Comparison of ENCODE assay signal across 22 mouse cellular contexts in genomic region chr2:73091302-73091701, GRCm38 (mm10).
DNase-seq lines count a peak whose midpoint lies in the region; ATAC-seq and TF ChIP-seq lines count a peak whose summit lies in the region.
"Had no signal": no experiment of that assay in that cellular context is flagged by ENCODE, and none has a peak within 500 bp of the region (broad histone marks: within the 10 kb centered on the region; RNA-seq: fewer than 3 reads in every experiment).

No protein-coding gene starts in this region.

- no peak for TF ChIP-seq CTCF in forebrain, postnatal 0 days (IDR thresholded peaks at IDR 0.05; ENCODE audit: low read depth)

- no peaks in the 10 kb centered on the region for H3K9me3 ChIP-seq in embryonic facial prominence, embryonic 13.5 days
- H3K9me3 ChIP-seq in embryonic facial prominence, embryonic 10.5 days, result no peaks in the 10 kb centered on the region
- H3K9me3 ChIP-seq in liver, embryonic 13.5 days (replicated peaks), result no peaks in the 10 kb centered on the region
- no peaks in the 10 kb centered on the region for H3K9me3 ChIP-seq in limb, embryonic 15.5 days
- H3K9me3 ChIP-seq in forebrain, postnatal 0 days (ENCODE audit: low read length), result no peaks in the 10 kb centered on the region
- H3K9me3 ChIP-seq: embryonic facial prominence, embryonic 12.5 days; G1E; hindbrain, embryonic 13.5 days had no signal

- ATAC-seq in embryonic facial prominence, embryonic 13.5 days (ENCODE audit: insufficient number of reproducible peaks, insufficient read depth, low FRiP score, low TSS enrichment, low read depth), result no peak
- ATAC-seq in liver, embryonic 13.5 days (ENCODE audit: low read depth), result no peak
- ATAC-seq in limb, embryonic 15.5 days (ENCODE audit: insufficient number of reproducible peaks, low FRiP score, low TSS enrichment, low read depth), result no peak
- ATAC-seq in forebrain, postnatal 0 days, result no peak
- ATAC-seq: CD4-positive, CD25-positive, alpha-beta regulatory T cell, adult 4 months; forebrain, embryonic 16.5 days; hindbrain, postnatal 0 days had no signal

- H3K4me2 ChIP-seq in embryonic facial prominence, embryonic 13.5 days, result no peak overlapping the region
- no peak overlapping the region for H3K4me2 ChIP-seq in liver, embryonic 13.5 days
- no peak overlapping the region for H3K4me2 ChIP-seq in limb, embryonic 15.5 days
- no peak overlapping the region for H3K4me2 ChIP-seq in forebrain, postnatal 0 days (ENCODE audit: low read depth)
- H3K4me2 ChIP-seq: embryonic facial prominence, embryonic 12.5 days; hindbrain, embryonic 13.5 days had no signal

- H3K4me3 ChIP-seq in embryonic facial prominence, embryonic 13.5 days, result no peak overlapping the region
- H3K4me3 ChIP-seq in embryonic facial prominence, embryonic 10.5 days, result no peak overlapping the region
- no peak overlapping the region for H3K4me3 ChIP-seq in liver, embryonic 13.5 days (replicated peaks)
- no peak overlapping the region for H3K4me3 ChIP-seq in limb, embryonic 15.5 days
- no peak overlapping the region for H3K4me3 ChIP-seq in forebrain, postnatal 0 days (ENCODE audit: low read depth, low read length)
- H3K4me3 ChIP-seq: embryonic facial prominence, embryonic 12.5 days; erythroblast, embryonic 14.5 days; gastrocnemius, adult 2 months; hindbrain, embryonic 13.5 days had no signal

- H3K27me3 ChIP-seq in embryonic facial prominence, embryonic 13.5 days, result no peaks in the 10 kb centered on the region
- H3K27me3 ChIP-seq in embryonic facial prominence, embryonic 10.5 days (replicated peaks; ENCODE audit: low read depth, poor library complexity, severe bottlenecking), result no peaks in the 10 kb centered on the region
- H3K27me3 ChIP-seq in liver, embryonic 13.5 days, result no peaks in the 10 kb centered on the region
- no peaks in the 10 kb centered on the region for H3K27me3 ChIP-seq in limb, embryonic 15.5 days
- H3K27me3 ChIP-seq in forebrain, postnatal 0 days (ENCODE audit: insufficient read depth, low read length), result no peaks in the 10 kb centered on the region
- H3K27me3 ChIP-seq: embryonic facial prominence, embryonic 12.5 days; hindbrain, embryonic 13.5 days had no signal

- DNase-seq in embryonic facial prominence, embryonic 10.5 days (ENCODE audit: low spot score), result no peak
- no peak for DNase-seq in liver, embryonic 13.5 days
- no peak for DNase-seq in liver
- DNase-seq in forebrain, postnatal 0 days, result no peak
- no peak for DNase-seq in ovary, postnatal 36 days (ENCODE audit: low spot score)
- DNase-seq: adrenal gland, postnatal 10 days; B cell, adult 2 months; cerebellum, adult 11 months; cerebellum, adult 8-10 months; embryo, embryonic 11 days; gastrocnemius, adult 2 months; gastrocnemius, postnatal 25 days; heart, postnatal 10 days had no signal

- H3K27ac ChIP-seq in embryonic facial prominence, embryonic 13.5 days, result 0 out of 2 replicates have a peak overlapping the region, but pooled peaks have one; percentile 23
- H3K27ac ChIP-seq in embryonic facial prominence, embryonic 10.5 days (replicated peaks), result no peak overlapping the region
- H3K27ac ChIP-seq in liver, embryonic 13.5 days, result peak overlapping the region; percentile 94
- H3K27ac ChIP-seq in limb, embryonic 15.5 days, result 0 out of 2 replicates have a peak overlapping the region, but pooled peaks have one; percentile 38
- no peak overlapping the region for H3K27ac ChIP-seq in forebrain, postnatal 0 days (ENCODE audit: low read depth, low read length)
- H3K27ac ChIP-seq: embryonic facial prominence, embryonic 12.5 days; gastrocnemius, adult 2 months; hindbrain, embryonic 13.5 days; hindbrain, postnatal 0 days had no signal

- no peak overlapping the region for H3K9ac ChIP-seq in embryonic facial prominence, embryonic 13.5 days
- no peak overlapping the region for H3K9ac ChIP-seq in liver, embryonic 13.5 days
- no peak overlapping the region for H3K9ac ChIP-seq in limb, embryonic 15.5 days
- no peak overlapping the region for H3K9ac ChIP-seq in forebrain, postnatal 0 days
- H3K9ac ChIP-seq: embryonic facial prominence, embryonic 12.5 days; hindbrain, embryonic 13.5 days had no signal

- 80% methylated on average over 8 of the region's 8 CpGs for WGBS in embryonic facial prominence, embryonic 13.5 days
- 91% methylated on average over 8 of the region's 8 CpGs for WGBS in embryonic facial prominence, embryonic 10.5 days
- 89% methylated on average over 8 of the region's 8 CpGs for WGBS in liver, embryonic 13.5 days (ENCODE audit: insufficient replicate concordance)
- WGBS in limb, embryonic 15.5 days, result 61% methylated on average over 8 of the region's 8 CpGs
- 64% methylated on average over 8 of the region's 8 CpGs for WGBS in forebrain, postnatal 0 days

- no peaks in the 10 kb centered on the region; the same call in 1 of the 2 replicates for H3K4me1 ChIP-seq in embryonic facial prominence, embryonic 13.5 days
- H3K4me1 ChIP-seq in embryonic facial prominence, embryonic 10.5 days, result peaks cover 7% of the 10 kb centered on the region
- peaks cover 56% of the 10 kb centered on the region for H3K4me1 ChIP-seq in liver, embryonic 13.5 days (replicated peaks)
- H3K4me1 ChIP-seq in limb, embryonic 15.5 days, result peaks cover 9% of the 10 kb centered on the region
- H3K4me1 ChIP-seq in forebrain, postnatal 0 days (ENCODE audit: insufficient read depth), result 0 out of 2 replicates have a peak, but pooled peaks cover 2% of the 10 kb centered on the region

- peaks cover 10% of the 10 kb centered on the region; the same call in 1 of the 2 replicates for H3K36me3 ChIP-seq in embryonic facial prominence, embryonic 13.5 days
- H3K36me3 ChIP-seq in embryonic facial prominence, embryonic 10.5 days (replicated peaks), result peaks cover 10% of the 10 kb centered on the region
- H3K36me3 ChIP-seq in liver, embryonic 13.5 days, result 0 out of 2 replicates have a peak, but pooled peaks cover 3% of the 10 kb centered on the region
- H3K36me3 ChIP-seq in limb, embryonic 15.5 days, result peaks cover 8% of the 10 kb centered on the region; the same call in 1 of the 2 replicates
- H3K36me3 ChIP-seq in forebrain, postnatal 0 days (ENCODE audit: insufficient read depth), result no peaks in the 10 kb centered on the region
- H3K36me3 ChIP-seq: embryonic facial prominence, embryonic 12.5 days had no signal

Comparison
In these comparisons a context has a peak if more than half of its experiments do, and no peak if none do; other contexts are left out.
1. H3K27ac ChIP-seq: peak in embryonic facial prominence, embryonic 13.5 days (single experiment), liver, embryonic 13.5 days (single experiment) and limb, embryonic 15.5 days (single experiment); none in embryonic facial prominence, embryonic 10.5 days (single experiment) and forebrain, postnatal 0 days (single experiment).